In genomic region chr12:86896921-86897512, GRCm38 (mm10) we compare ENCODE assay signal across 8 mouse cellular contexts. TPM values are rescaled to one million over a fixed set of nuclear protein-coding genes. Genes with fewer than 3 reads are reported as not detected.
DNase-seq lines count a peak whose midpoint lies in the region; ATAC-seq and TF ChIP-seq lines count a peak whose summit lies in the region.

No protein-coding gene starts in this region.

- peak overlapping the region; percentile 72 for H3K9ac ChIP-seq in hindbrain, embryonic 13.5 days
- H3K9ac ChIP-seq in liver, embryonic 13.5 days = 0 out of 2 replicates have a peak overlapping the region, but pooled peaks have one; percentile 22

- no peak for TF ChIP-seq CTCF in testis, adult 2 months (IDR thresholded peaks at IDR 0.05; ENCODE audit: control insufficient read depth, insufficient read depth, insufficient replicate concordance, low read depth, low read length)
- TF ChIP-seq CTCF in embryonic fibroblast, embryonic 13.5 days (IDR thresholded peaks at IDR 0.05; ENCODE audit: borderline replicate concordance, insufficient read depth, low read length) = no peak

- 16% methylated on average over 7 of the region's 7 CpGs for WGBS in hindbrain, embryonic 13.5 days
- 26% methylated on average over 7 of the region's 7 CpGs for WGBS in liver, embryonic 13.5 days (ENCODE audit: insufficient replicate concordance)

- DNase-seq in testis, postnatal 14 days (ENCODE audit: low spot score) = no peak
- no peak for DNase-seq in liver, embryonic 13.5 days
- peak; percentile 71 for DNase-seq in skeletal muscle tissue, adult 2 months (ENCODE audit: low read depth, low spot score)
- DNase-seq in embryo, embryonic 11 days = no peak
- DNase-seq in layer of hippocampus, adult 8-10 months (ENCODE audit: low spot score in 2 of 2) = no peak

- no peak for ATAC-seq in hindbrain, embryonic 13.5 days (ENCODE audit: low FRiP score)
- no peak for ATAC-seq in liver, embryonic 13.5 days (ENCODE audit: low read depth)

- no peaks in the 10 kb centered on the region for H3K36me3 ChIP-seq in testis, adult 2 months (ENCODE audit: control insufficient read depth, insufficient read depth, low read length)
- no peaks in the 10 kb centered on the region for H3K36me3 ChIP-seq in hindbrain, embryonic 13.5 days
- no peaks in the 10 kb centered on the region for H3K36me3 ChIP-seq in liver, embryonic 13.5 days

- peak overlapping the region; percentile 78 for H3K27ac ChIP-seq in testis, adult 2 months (ENCODE audit: control insufficient read depth, insufficient read depth, low read depth, low read length)
- H3K27ac ChIP-seq in embryonic fibroblast, embryonic 13.5 days (ENCODE audit: insufficient read depth, low read length) = peak overlapping the region; percentile 98
- H3K27ac ChIP-seq in hindbrain, embryonic 13.5 days = peak overlapping the region; percentile 99
- H3K27ac ChIP-seq in liver, embryonic 13.5 days = peak overlapping the region; percentile 56; the same call in 1 of the 2 replicates

- no peak overlapping the region for H3K4me3 ChIP-seq in testis, adult 2 months (ENCODE audit: control insufficient read depth, low read depth, low read length)
- no peak overlapping the region for H3K4me3 ChIP-seq in embryonic fibroblast, embryonic 13.5 days (ENCODE audit: insufficient read depth, low read length)
- H3K4me3 ChIP-seq in hindbrain, embryonic 13.5 days = peak overlapping the region; percentile 3; the same call in 1 of the 2 replicates
- H3K4me3 ChIP-seq in liver, embryonic 13.5 days (replicated peaks) = no peak overlapping the region

- TF ChIP-seq POLR2A in testis, adult 2 months (IDR thresholded peaks at IDR 0.05; ENCODE audit: control insufficient read depth, low read depth, low read length) = no peak
- no peak for TF ChIP-seq POLR2A in embryonic fibroblast, embryonic 13.5 days (IDR thresholded peaks at IDR 0.05; ENCODE audit: low read depth, low read length)

- H3K27me3 ChIP-seq in testis, adult 2 months (ENCODE audit: control insufficient read depth, insufficient read depth, low read length) = no peaks in the 10 kb centered on the region
- no peaks in the 10 kb centered on the region for H3K27me3 ChIP-seq in hindbrain, embryonic 13.5 days
- H3K27me3 ChIP-seq in liver, embryonic 13.5 days = peaks cover 3% of the 10 kb centered on the region

- peaks cover 22% of the 10 kb centered on the region for H3K4me1 ChIP-seq in testis, adult 2 months (ENCODE audit: control insufficient read depth, insufficient read depth, low read length)
- peaks cover 15% of the 10 kb centered on the region for H3K4me1 ChIP-seq in embryonic fibroblast, embryonic 13.5 days (ENCODE audit: control insufficient read depth, insufficient read depth, low read length)
- H3K4me1 ChIP-seq in hindbrain, embryonic 13.5 days (replicated peaks) = peaks cover 78% of the 10 kb centered on the region
- peaks cover 73% of the 10 kb centered on the region for H3K4me1 ChIP-seq in liver, embryonic 13.5 days (replicated peaks)

- no peaks in the 10 kb centered on the region for H3K9me3 ChIP-seq in hindbrain, embryonic 13.5 days
- H3K9me3 ChIP-seq in liver, embryonic 13.5 days (replicated peaks) = no peaks in the 10 kb centered on the region

- peak overlapping the region; percentile 65 for H3K4me2 ChIP-seq in hindbrain, embryonic 13.5 days
- no peak overlapping the region for H3K4me2 ChIP-seq in liver, embryonic 13.5 days

RNA-seq across cellular contexts. Expression of gene Irf2bpl, which starts 12.4 kb away (rescaled TPM):
- 2.8 and 3.2 TPM in 2 replicates for polyA plus RNA-seq in testis, adult 2 months (2012; rRNA removed)
- 36.4 and 39.1 TPM in 2 replicates for polyA plus RNA-seq in embryonic fibroblast, embryonic 13.5 days (2011; ENCODE audit: insufficient read length, low read depth, missing spikeins)
- polyA plus RNA-seq in hindbrain, embryonic 13.5 days (2015; fragmentation: Nextera tagmentation; extraction: Ambion mirVana) = 66.4 and 70.0 TPM in 2 replicates
- polyA plus RNA-seq in liver, embryonic 13.5 days (2015; fragmentation: Nextera tagmentation; extraction: Ambion mirVana) = 2.8 and 3.0 TPM in 2 replicates
- 10 to 100 TPM; 61.7 to 72.0 (median 66.8) TPM for total RNA-seq in layer of hippocampus, adult 8-10 months (2022)

RNA-seq across cellular contexts. Expression of gene Cipc, which starts 49.8 kb away (rescaled TPM):
- 42.7 and 45.6 TPM in 2 replicates for polyA plus RNA-seq in testis, adult 2 months (2012; rRNA removed)
- polyA plus RNA-seq in embryonic fibroblast, embryonic 13.5 days (2011; ENCODE audit: insufficient read length, low read depth, missing spikeins) = 25.1 and 30.6 TPM in 2 replicates
- 44.1 and 45.4 TPM in 2 replicates for polyA plus RNA-seq in hindbrain, embryonic 13.5 days (2015; fragmentation: Nextera tagmentation; extraction: Ambion mirVana)
- polyA plus RNA-seq in liver, embryonic 13.5 days (2015; fragmentation: Nextera tagmentation; extraction: Ambion mirVana) = 11.6 and 13.6 TPM in 2 replicates
- 10 to 100 TPM; 70.7 to 89.0 (median 86.1) TPM for total RNA-seq in layer of hippocampus, adult 8-10 months (2022)
